Mouse (Mus musculus) cortical plate, adult 2 months (tissue): ENCODE measurements around the gene Sphk1. TPM values are rescaled to one million over a fixed set of nuclear protein-coding genes. Genes with fewer than 3 reads are reported as not detected.

Experiments
- H3K27ac ChIP-seq: fragments of 200-500 bp; 2 replicates; pipeline ENCODE4 v1.5.1; 2012; ENCODE audit warnings: low read length, control low read depth, inconsistent platforms; ENCODE audit not compliant: insufficient read depth
- H3K4me1 ChIP-seq: fragments of 200-500 bp; 2 replicates; pipeline ENCODE4 v1.6.1; 2011; ENCODE audit warnings: low read length; ENCODE audit not compliant: control insufficient read depth, insufficient read depth
- H3K4me3 ChIP-seq: fragments of 200-500 bp; 2 replicates; pipeline ENCODE4 v1.5.1; 2011; ENCODE audit warnings: mild to moderate bottlenecking, low read length, control low read depth; ENCODE audit not compliant: insufficient read depth
- CTCF ChIP-seq: fragments of 200-500 bp; IDR thresholded peaks from 2 replicates; pipeline ENCODE4 v1.5.1; 2011; ENCODE audit warnings: mild to moderate bottlenecking, control low read depth, low read length; ENCODE audit not compliant: insufficient read depth; ENCODE audit errors: extremely low read depth
- POLR2A ChIP-seq: fragments of 200-500 bp; IDR thresholded peaks from 2 replicates; pipeline ENCODE4 v1.6.1; 2011; ENCODE audit warnings: mild to moderate bottlenecking, low read length, control low read depth; ENCODE audit not compliant: insufficient read depth; ENCODE audit errors: extremely low read depth
- polyA plus RNA-seq: library from polyadenylated mRNA; depleted of rRNA; stranded (reverse); fragments of >200 nt; gene quantifications from 2 replicates; pipeline ENCODE4 v1.2.3, GENCODE M21; 2012; rRNA removed

The Sphk1 gene
- polyA plus RNA-seq = 5.3 and 7.6 TPM in 2 replicates

DNA sequence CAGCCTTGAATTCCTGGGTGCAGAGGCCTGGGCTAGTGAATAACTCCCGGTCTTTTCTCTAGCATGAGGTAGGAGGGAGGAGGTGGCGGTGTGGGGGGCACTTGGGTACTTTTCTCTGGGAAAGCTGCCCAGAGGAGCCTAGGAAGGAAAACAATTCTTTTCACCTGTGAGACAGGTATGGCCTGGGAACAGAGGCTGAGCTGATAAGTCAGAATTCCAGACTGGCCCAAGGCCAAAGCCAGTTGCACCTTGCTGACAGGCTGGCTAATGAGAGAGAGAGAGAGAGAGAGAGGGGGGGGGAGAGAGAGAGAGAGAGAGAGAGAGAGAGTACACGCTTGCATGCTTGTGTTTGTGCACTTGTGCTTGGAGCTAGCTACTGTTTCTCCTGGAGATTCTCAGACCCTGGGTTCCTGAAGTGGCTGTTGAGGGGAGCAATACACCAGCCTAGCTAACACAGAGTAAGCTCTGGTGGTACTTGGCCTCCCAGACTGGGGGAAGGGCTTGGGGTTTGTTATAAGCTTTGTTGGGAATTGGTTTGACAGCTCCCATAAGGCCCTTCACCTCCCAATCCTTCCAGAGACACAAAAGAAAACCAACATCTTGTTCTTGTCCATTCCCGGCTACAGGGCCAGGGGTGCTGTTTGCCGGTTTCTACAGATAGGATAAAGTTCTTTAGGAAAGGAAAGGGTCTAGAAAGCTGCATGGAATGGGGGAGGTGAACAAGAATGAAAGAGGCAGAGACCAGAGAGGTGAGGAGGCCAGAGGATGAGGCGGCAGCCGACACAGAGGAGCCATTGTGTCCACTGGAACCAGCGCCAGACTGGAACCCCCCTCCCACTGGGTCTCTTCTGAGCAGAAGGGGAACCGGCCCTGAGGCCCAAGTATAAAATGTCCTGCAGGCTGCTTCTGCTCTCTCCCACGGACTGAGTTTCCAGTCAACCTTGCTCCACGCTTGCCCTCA, at the start of gene Sphk1:
TSS of gene Sphk1 (plus strand) at position 739 of the 961 bp plus-strand sequence.
- no peaks in the 10 kb centered on the region for H3K4me1 ChIP-seq
- TF ChIP-seq POLR2A = no peak
- TF ChIP-seq CTCF = no peak
- no peak within 1 kb of the TSS for H3K27ac ChIP-seq
- peak within 1 kb of the TSS; percentile 21 for H3K4me3 ChIP-seq

DNA sequence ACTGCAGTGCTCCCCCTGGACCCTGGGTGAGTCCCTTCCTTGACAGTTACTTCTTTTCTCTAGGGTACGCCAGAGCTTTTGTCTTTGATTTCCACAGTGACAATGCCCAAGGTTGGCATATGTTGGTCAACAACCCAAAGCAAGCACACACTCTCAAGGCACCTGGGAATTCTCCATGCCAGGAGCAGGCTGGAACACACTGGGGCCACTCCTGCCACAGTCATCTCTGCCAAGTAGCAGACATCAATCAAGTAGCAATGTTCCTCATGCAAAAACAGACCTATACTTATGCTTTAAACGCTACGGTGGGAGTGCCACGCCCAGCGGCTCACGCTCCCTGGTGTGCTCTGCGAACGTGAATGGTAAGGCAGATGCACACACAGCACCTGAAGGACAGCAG, 49.8 kb upstream of the Sphk1 start:
- TF ChIP-seq POLR2A (no peak), CTCF (no peak)
- Histone ChIP-seq H3K4me3 (no peak overlapping the region), H3K4me1 (peaks cover 1% of the 10 kb centered on the region; the same call in 1 of the 2 replicates), H3K27ac (no peak overlapping the region)

DNA sequence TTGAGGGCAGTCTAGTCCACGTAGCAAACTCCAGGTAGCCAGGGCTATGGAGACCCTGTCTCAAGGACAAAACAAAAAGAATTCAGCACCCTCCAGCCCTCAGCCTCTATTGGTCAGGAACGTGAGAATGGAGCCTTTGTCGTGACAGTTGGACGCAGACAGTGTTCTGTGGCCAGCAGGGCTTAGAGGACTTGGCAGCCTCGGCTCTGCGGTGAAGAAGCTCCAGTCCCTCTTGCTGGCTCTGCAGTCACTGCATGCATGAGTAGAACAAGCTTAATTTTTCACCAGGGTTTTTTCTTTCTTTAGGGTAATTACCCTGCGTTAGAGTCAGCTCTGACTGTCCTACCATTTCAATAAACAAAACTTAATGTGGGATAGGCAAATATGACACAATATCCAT, 48.9 kb upstream of the Sphk1 start:
- TF ChIP-seq POLR2A (no peak), CTCF (no peak)
- Histone ChIP-seq H3K4me3 (no peak overlapping the region), H3K27ac (no peak overlapping the region), H3K4me1 (no peaks in the 10 kb centered on the region)

DNA sequence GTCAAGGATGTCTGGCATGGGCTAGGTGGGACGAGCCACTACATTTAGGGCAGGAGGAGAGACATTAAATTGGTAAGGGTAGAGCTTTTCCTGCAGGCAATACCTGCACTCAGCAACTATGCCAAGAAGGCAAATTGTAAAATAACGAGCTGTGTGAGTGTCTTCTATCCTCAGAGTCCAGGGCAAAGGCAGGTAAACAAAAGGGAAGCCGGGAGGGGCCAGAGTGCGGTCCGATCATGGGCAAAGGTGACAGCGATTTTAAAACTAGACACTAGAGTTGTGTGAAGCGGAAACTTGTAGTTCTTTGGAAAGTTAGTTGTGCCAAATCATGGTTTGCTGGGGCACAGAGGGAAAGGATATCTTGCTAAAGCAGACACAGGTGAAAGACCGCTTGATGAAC, 46.5 kb upstream of the Sphk1 start:
- H3K4me3 ChIP-seq = no peak overlapping the region
- TF ChIP-seq POLR2A (no peak), CTCF (no peak)
- H3K4me1 ChIP-seq = peaks cover 2% of the 10 kb centered on the region; the same call in 1 of the 2 replicates
- no peak overlapping the region for H3K27ac ChIP-seq

DNA sequence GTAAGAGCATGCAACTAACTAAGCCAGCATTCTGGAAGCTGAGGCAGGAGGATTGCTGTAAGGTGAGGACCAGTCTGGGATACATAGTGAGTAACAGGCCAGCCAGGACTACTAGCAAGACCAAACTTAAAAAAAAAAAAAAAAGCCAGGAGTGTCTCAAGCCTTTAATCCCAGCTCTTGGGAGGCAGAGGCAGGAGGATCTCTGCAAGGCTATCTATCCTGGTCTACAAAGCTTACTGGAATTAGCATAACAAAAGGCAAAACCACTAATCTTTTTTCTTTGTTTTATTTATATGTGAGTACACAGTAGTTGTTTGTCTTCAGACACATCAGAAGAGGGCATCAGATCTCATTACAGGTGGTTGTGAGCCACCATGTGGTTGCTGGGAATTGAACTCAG, 42.5 kb upstream of the Sphk1 start:
- H3K27ac ChIP-seq = no peak overlapping the region
- H3K4me3 ChIP-seq = no peak overlapping the region
- peaks cover 2% of the 10 kb centered on the region; the same call in 1 of the 2 replicates for H3K4me1 ChIP-seq
- TF ChIP-seq POLR2A (no peak), CTCF (no peak)

DNA sequence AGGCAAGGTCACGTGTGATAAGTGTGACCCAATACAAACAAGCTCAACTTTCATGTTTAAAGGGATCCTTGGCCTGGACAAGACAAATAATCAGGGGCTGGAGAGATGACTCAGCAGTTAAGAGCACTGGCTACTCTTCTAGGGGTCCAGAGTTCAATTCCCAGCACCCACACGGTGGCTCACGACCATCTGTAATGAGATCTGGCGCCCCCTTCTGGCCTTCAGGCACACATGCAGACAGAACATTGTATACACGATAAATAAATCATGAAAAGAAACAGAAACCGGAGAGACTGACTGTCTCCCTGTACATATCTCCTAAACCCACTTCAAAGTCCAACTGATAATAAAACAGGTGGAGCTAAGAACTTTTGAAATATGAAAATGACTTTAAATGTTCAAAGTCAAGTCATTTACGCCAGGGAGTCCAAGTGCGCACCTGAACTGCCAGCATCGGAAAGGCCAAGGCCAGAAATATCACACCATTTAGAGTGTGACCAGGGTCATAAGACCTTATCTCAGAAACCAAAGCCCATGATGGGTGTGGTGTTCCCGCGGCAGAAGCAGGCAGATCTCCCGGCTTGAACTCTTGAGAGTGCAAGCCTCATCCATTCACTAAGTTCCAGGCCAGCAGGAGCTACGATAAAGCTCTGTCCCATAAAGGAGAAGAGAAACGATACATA, 41.9 kb upstream of the Sphk1 start:
- Histone ChIP-seq H3K27ac (no peak overlapping the region), H3K4me1 (peaks cover 2% of the 10 kb centered on the region; the same call in 1 of the 2 replicates), H3K4me3 (peak overlapping the region; percentile 72)
- TF ChIP-seq POLR2A = no peak
- peak; percentile 16; the same call in 1 of the 2 replicates for TF ChIP-seq CTCF

DNA sequence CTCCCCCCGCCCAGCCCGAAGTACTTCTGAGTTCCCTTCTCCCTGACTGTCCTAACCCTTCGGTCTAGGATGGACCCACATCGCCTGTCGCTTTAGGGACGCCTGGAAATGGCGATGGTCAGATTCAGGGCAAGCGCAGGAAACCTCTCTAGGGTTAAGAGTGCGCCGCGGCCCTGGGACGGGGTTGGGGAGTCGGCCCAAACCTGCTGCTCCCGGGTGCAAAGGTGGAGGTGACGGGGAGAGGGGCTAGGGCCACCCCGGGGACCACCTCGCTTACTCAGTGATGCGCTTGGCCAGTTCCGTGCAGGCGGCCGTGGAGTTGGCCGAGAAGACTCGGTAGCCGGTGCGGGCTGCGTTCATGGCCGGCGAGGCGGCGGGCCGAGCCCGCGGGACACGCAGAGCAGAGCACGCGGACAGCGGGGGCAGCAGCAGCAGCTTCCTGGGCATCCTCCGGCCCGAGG, 40.9 kb upstream of the Sphk1 start:
- Histone ChIP-seq H3K4me1 (peaks cover 2% of the 10 kb centered on the region; the same call in 1 of the 2 replicates), H3K4me3 (peak overlapping the region; percentile 72), H3K27ac (0 out of 2 replicates have a peak overlapping the region, but pooled peaks have one; percentile 24)
- TF ChIP-seq CTCF (no peak), POLR2A (no peak)

DNA sequence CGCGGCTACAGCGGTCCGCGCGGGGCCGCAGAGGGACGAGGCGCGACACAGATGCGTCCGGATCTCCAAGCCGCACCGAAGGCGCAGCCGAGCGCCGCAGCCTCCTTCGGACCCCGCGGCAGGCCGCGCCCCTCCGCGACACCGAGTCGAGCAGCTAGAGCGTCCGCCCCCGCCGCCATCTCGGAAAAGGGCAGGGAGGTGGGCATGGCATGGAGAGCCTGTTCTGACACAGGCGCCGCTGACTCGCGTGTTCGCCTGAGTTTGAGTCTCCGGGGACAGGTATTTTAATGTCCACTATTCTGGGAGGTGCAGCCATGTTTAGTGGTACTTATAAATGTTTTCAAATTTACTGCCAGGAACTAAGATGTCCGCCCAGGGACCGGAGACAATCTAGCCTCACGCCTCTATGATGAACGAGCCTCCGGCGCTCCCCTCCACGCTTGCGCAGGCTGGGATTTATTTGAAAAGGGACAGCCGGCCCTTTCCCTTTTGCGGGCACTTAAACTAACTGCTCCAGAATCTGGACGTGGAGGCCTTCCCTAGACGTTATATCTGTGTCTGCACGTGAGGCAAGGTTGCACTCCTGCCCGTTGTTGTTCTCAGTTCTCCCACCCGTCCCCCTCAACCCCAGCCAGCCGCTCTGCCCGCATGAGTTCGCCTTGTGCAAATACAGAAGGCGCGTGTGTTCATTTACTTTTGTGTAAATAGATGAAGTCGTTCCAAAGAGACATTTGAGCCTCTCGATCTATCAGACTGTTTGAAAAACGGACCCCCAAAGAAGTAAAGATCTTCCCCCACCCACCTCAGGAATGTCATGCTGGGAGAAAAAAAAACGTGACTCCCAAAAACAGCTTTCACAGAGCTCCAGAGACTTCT, 40.3 kb upstream of the Sphk1 start:
- Histone ChIP-seq H3K27ac (peak overlapping the region; percentile 94), H3K4me3 (peak overlapping the region; percentile 72), H3K4me1 (peaks cover 2% of the 10 kb centered on the region; the same call in 1 of the 2 replicates)
- TF ChIP-seq POLR2A = peak; percentile 81
- TF ChIP-seq CTCF = no peak
